ENCODE assay signal across 19 mouse cellular contexts in the genomic region with DNA sequence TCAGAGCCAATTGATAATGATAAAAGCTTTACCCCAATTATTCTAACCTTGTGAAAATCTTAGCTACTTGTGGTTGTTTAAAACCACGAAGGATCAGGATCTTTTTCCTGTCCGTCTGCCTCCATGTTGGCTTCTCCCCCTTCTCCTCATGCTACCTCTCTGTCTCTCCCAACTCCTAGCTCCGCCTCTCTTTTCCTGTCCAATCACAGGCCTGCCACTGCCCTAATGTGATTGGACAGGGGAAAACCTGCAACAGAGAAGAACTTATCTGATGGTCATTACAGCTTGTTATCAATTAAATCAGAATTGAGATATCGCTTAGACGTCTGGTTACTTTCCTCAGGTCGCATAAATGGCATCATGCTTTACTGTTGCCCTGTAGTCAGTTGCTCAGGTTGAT.
"Had no signal": no experiment of that assay in that cellular context is flagged by ENCODE, and none has a peak within 500 bp of the region (broad histone marks: within the 10 kb centered on the region; RNA-seq: fewer than 3 reads in every experiment).

No protein-coding gene starts in this region.

- H3K4me2 ChIP-seq: lung, embryonic 14.5 days; midbrain, embryonic 12.5 days; neural tube, embryonic 13.5 days; neural tube, embryonic 15.5 days had no signal

- H3K4me3 ChIP-seq: midbrain, embryonic 10.5 days; midbrain, embryonic 12.5 days; myocyte; neural tube, embryonic 13.5 days; neural tube, embryonic 15.5 days had no signal

- H3K36me3 ChIP-seq: midbrain, embryonic 10.5 days; midbrain, embryonic 12.5 days; neural tube, embryonic 13.5 days; neural tube, embryonic 15.5 days had no signal

- H3K27me3 ChIP-seq: midbrain, embryonic 12.5 days; neural tube, embryonic 13.5 days; neural tube, embryonic 15.5 days had no signal

- DNase-seq: lung, adult 18-20 months; lung, embryonic 14.5 days; lung, postnatal 10 days; lung, postnatal 4 days; midbrain, embryonic 14.5 days; retina, postnatal 1 day; right cerebral cortex, adult 18-20 months; right cerebral cortex, postnatal 25 days; right cerebral cortex, postnatal 4 days; spleen, adult 18-20 months; thymus, adult 18-20 months; thymus, postnatal 14 days; thymus, postnatal 36 days had no signal

- H3K9me3 ChIP-seq: midbrain, embryonic 10.5 days; midbrain, embryonic 12.5 days; neural tube, embryonic 13.5 days; neural tube, embryonic 15.5 days had no signal

- H3K9ac ChIP-seq: lung, embryonic 14.5 days; midbrain, embryonic 12.5 days; neural tube, embryonic 13.5 days; neural tube, embryonic 15.5 days had no signal

- H3K4me1 ChIP-seq: midbrain, embryonic 12.5 days; neural tube, embryonic 15.5 days had no signal

- ATAC-seq: midbrain, embryonic 16.5 days had no signal

- H3K27ac ChIP-seq: midbrain, embryonic 10.5 days; midbrain, embryonic 12.5 days; neural tube, embryonic 13.5 days; neural tube, embryonic 15.5 days had no signal
